Mouse (Mus musculus) forebrain, embryonic 16.5 days (tissue): Measurements from ENCODE around the gene Hdac10. TPM values are rescaled to one million over a fixed set of nuclear protein-coding genes. Genes with fewer than 3 reads are reported as not detected.

Source experiments
- ATAC-seq: fragments of 200-750 bp; cut with Nextera tagmentation; 2 replicates; pipeline ENCODE4 v1.8.0; 2017; ENCODE audit warnings: mild to moderate bottlenecking, moderate library complexity
- H3K27ac ChIP-seq: fragments of 300-500 bp; sonication (generic); 2 replicates; pipeline ENCODE4 v1.5.1; 2014; ENCODE audit warnings: low read length, control low read depth
- H3K27me3 ChIP-seq: fragments of 300-500 bp; sonication (generic); replicated peaks from 2 replicates; pipeline ENCODE4 v1.6.1; 2014; ENCODE audit warnings: low read length; ENCODE audit not compliant: control insufficient read depth, insufficient read depth
- H3K36me3 ChIP-seq: fragments of 300-500 bp; sonication (generic); 2 replicates; pipeline ENCODE4 v1.6.1; 2014; ENCODE audit not compliant: control insufficient read depth, insufficient read depth
- H3K4me1 ChIP-seq: fragments of 300-500 bp; sonication (generic); replicated peaks from 2 replicates; pipeline ENCODE4 v1.6.1; 2014; ENCODE audit warnings: low read length; ENCODE audit not compliant: control insufficient read depth, insufficient read depth
- H3K4me2 ChIP-seq: fragments of 300-500 bp; sonication (generic); 2 replicates; pipeline ENCODE4 v1.6.1; 2014; ENCODE audit warnings: mild to moderate bottlenecking, low read length, control low read depth
- H3K4me3 ChIP-seq: fragments of 300-500 bp; sonication (generic); replicated peaks from 2 replicates; pipeline ENCODE4 v1.5.1; 2014; ENCODE audit warnings: mild to moderate bottlenecking, low read length, control low read depth
- H3K9ac ChIP-seq: fragments of 300-500 bp; sonication (generic); replicated peaks from 2 replicates; pipeline ENCODE4 v1.6.1; 2014; ENCODE audit warnings: low read depth, low read length, control low read depth
- H3K9me3 ChIP-seq: fragments of 300-500 bp; sonication (generic); 2 replicates; pipeline ENCODE4 v1.6.1; 2016; ENCODE audit warnings: low read length; ENCODE audit not compliant: control insufficient read depth
- WGBS: fragments of 180-500 bp; shearing (Covaris S2); extraction: QIAGEN DNeasy Blood & Tissue Kit; methylation state at CpG from one replicate; pipeline ENCODE4 v1.1.7; 2014; 5-methylcytosine and 5-hydroxymethylcytosine counted together
- polyA plus RNA-seq: library from polyadenylated mRNA; unstranded; fragments of >200 nt; fragmentation: Nextera tagmentation; extraction: Ambion mirVana; gene quantifications from 2 replicates; pipeline ENCODE4 v1.2.1, GENCODE M21; 2015

Hdac10 gene
- polyA plus RNA-seq, 1 experiment from 2014 or later, result 46.0 TPM

- H3K4me2 ChIP-seq, result no peak overlapping the region
- no peak overlapping the region for H3K9ac ChIP-seq
- peaks cover 27% of the 10 kb centered on the region for H3K36me3 ChIP-seq
- H3K9me3 ChIP-seq, result no peaks in the 10 kb centered on the region
- no peak overlapping the region for H3K4me3 ChIP-seq
- H3K4me1 ChIP-seq, result no peaks in the 10 kb centered on the region
- 94% methylated on average over 1 of the region's 1 CpGs for WGBS
- no peak overlapping the region for H3K27ac ChIP-seq
- no peak for ATAC-seq
- H3K27me3 ChIP-seq, result no peaks in the 10 kb centered on the region
Observed at GRCm38 (mm10) chr15:89106976-89107375, 21.5 kb downstream of the Hdac10 start.

DNA sequence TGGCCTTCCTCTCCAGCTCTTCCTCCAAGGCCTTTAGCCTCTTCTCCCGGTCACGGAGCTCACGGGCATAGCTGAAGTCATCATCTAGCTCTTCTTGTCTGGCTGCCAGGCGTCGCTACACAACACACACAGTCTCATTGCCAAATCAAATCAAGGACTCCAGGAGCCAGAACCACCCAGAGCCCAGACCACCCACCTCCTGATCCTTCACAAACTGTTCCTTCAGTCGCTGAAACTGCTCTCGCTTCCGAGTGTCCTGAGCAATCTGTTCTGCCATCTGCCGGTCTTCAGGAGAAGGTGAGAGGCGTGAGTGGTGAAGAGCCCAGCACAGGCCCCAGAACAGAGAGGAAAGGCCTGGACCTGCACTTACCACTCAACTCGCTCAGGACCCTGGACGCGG, 22.4 kb downstream of the Hdac10 start:
- Histone ChIP-seq H3K4me3 (no peak overlapping the region), H3K4me2 (no peak overlapping the region), H3K9me3 (no peaks in the 10 kb centered on the region), H3K9ac (no peak overlapping the region), H3K27ac (no peak overlapping the region), H3K4me1 (no peaks in the 10 kb centered on the region), H3K27me3 (no peaks in the 10 kb centered on the region), H3K36me3 (peaks cover 23% of the 10 kb centered on the region)
- WGBS, result 78% methylated on average over 13 of the region's 13 CpGs
- no peak for ATAC-seq

GRCm38 (mm10) chr15:89104425-89104824, 24.1 kb downstream of the Hdac10 start:
- 94% methylated on average over 8 of the region's 8 CpGs for WGBS
- H3K9ac ChIP-seq, result no peak overlapping the region
- ATAC-seq, result no peak
- no peaks in the 10 kb centered on the region for H3K27me3 ChIP-seq
- H3K4me1 ChIP-seq, result no peaks in the 10 kb centered on the region
- no peaks in the 10 kb centered on the region for H3K9me3 ChIP-seq
- H3K36me3 ChIP-seq, result peaks cover 29% of the 10 kb centered on the region
- H3K27ac ChIP-seq, result no peak overlapping the region
- H3K4me3 ChIP-seq, result no peak overlapping the region
- H3K4me2 ChIP-seq, result no peak overlapping the region

DNA sequence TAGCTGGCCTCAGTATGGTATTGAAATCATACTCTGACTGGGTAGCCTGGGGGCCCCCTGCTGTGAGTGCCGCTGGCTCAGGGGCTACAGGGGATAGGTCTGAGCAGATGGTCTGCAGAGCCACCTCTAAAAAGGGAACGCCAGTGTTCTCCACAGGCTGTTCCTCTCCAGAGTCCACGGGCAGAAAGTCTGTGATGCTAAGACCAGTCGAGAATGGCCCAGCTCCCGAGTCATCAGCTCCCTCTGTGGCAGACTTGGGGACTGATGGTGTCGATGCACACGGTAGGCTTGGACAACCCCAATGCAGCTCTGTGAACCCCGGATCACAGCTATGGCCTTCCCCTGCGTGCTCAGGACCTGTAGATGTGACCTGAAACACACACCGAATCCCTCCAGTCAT, 24.6 kb downstream of the Hdac10 start:
- no peak for ATAC-seq
- Histone ChIP-seq H3K36me3 (peaks cover 27% of the 10 kb centered on the region), H3K4me3 (no peak overlapping the region), H3K27ac (no peak overlapping the region), H3K9me3 (no peaks in the 10 kb centered on the region), H3K4me2 (no peak overlapping the region), H3K9ac (no peak overlapping the region), H3K27me3 (no peaks in the 10 kb centered on the region), H3K4me1 (no peaks in the 10 kb centered on the region)
- 91% methylated on average over 10 of the region's 10 CpGs for WGBS

DNA sequence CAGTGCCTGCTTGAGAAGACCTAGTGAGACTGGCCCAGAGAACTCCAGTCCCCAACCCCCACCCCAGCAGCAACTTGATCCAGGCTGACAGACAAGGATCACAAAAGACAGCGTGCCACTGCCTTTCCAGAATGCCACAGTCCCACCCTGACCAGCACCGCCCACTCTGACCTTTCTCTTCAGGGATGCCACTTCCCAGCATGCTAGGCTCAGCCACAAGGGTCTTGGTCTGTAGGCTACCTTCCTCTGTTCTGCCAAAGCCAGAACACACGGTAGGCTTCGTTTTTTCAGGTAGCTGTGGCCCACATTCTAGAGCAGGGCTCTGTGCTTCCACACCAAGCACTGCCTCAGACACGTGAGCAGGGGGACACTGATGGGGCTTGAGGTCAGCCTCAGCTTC, 25.9 kb downstream of the Hdac10 start:
- no peak overlapping the region for H3K27ac ChIP-seq
- no peak overlapping the region for H3K4me3 ChIP-seq
- H3K36me3 ChIP-seq, result peaks cover 24% of the 10 kb centered on the region
- no peak for ATAC-seq
- H3K27me3 ChIP-seq, result no peaks in the 10 kb centered on the region
- 65% methylated on average over 5 of the region's 5 CpGs for WGBS
- H3K9me3 ChIP-seq, result no peaks in the 10 kb centered on the region
- no peaks in the 10 kb centered on the region for H3K4me1 ChIP-seq
- H3K4me2 ChIP-seq, result no peak overlapping the region
- H3K9ac ChIP-seq, result no peak overlapping the region

- H3K4me2 ChIP-seq, result no peak overlapping the region
- no peak overlapping the region for H3K9ac ChIP-seq
- WGBS, result 92% methylated on average over 12 of the region's 12 CpGs
- H3K27me3 ChIP-seq, result no peaks in the 10 kb centered on the region
- no peak for ATAC-seq
- peaks cover 29% of the 10 kb centered on the region for H3K36me3 ChIP-seq
- no peak overlapping the region for H3K4me3 ChIP-seq
- no peaks in the 10 kb centered on the region for H3K9me3 ChIP-seq
- no peaks in the 10 kb centered on the region for H3K4me1 ChIP-seq
- H3K27ac ChIP-seq, result no peak overlapping the region
Observed at GRCm38 (mm10) chr15:89100823-89101222, 27.7 kb downstream of the Hdac10 start.

GRCm38 (mm10) chr15:89098616-89099015, 29.9 kb downstream of the Hdac10 start:
- Histone ChIP-seq H3K36me3 (peaks cover 44% of the 10 kb centered on the region), H3K27ac (no peak overlapping the region), H3K27me3 (no peaks in the 10 kb centered on the region), H3K4me1 (no peaks in the 10 kb centered on the region), H3K4me2 (no peak overlapping the region), H3K9me3 (no peaks in the 10 kb centered on the region), H3K4me3 (no peak overlapping the region), H3K9ac (no peak overlapping the region)
- WGBS, result 92% methylated on average over 7 of the region's 7 CpGs
- ATAC-seq, result no peak

DNA sequence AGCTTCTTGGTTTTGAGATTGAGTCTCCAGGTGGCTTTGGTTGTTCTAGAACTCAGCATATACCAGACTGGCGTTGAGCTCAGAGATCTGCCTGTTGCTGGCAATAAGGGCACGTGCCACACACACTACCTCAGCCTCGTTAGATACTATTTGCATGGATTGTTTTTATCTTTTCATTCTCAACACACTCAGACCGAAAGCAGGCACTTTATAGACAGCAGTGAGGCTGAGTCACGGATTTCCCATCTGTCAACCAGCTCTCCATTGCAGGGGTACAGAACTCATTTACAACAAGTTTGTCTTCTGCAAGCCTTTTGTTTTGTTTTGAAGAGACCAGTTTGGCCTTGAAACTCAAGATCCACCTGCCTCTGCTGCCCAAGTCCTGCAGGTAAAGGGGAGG, 31.1 kb downstream of the Hdac10 start:
- Histone ChIP-seq H3K4me1 (no peaks in the 10 kb centered on the region), H3K27me3 (no peaks in the 10 kb centered on the region), H3K36me3 (peaks cover 50% of the 10 kb centered on the region), H3K4me3 (no peak overlapping the region), H3K27ac (no peak overlapping the region), H3K9me3 (no peaks in the 10 kb centered on the region), H3K4me2 (no peak overlapping the region), H3K9ac (no peak overlapping the region)
- 80% methylated on average over 5 of the region's 5 CpGs for WGBS
- no peak for ATAC-seq

- no peak overlapping the region for H3K9ac ChIP-seq
- no peak overlapping the region for H3K4me2 ChIP-seq
- H3K36me3 ChIP-seq, result peaks cover 31% of the 10 kb centered on the region
- WGBS, result 74% methylated on average over 5 of the region's 5 CpGs
- peaks cover 18% of the 10 kb centered on the region for H3K4me1 ChIP-seq
- no peak for ATAC-seq
- H3K9me3 ChIP-seq, result no peaks in the 10 kb centered on the region
- no peak overlapping the region for H3K27ac ChIP-seq
- H3K4me3 ChIP-seq, result no peak overlapping the region
- no peaks in the 10 kb centered on the region for H3K27me3 ChIP-seq
Observed at GRCm38 (mm10) chr15:89092181-89092580, 36.3 kb downstream of the Hdac10 start.

GRCm38 (mm10) chr15:89090662-89091061, 37.8 kb downstream of the Hdac10 start:
- 88% methylated on average over 4 of the region's 4 CpGs for WGBS
- H3K27me3 ChIP-seq, result no peaks in the 10 kb centered on the region
- no peak overlapping the region for H3K4me3 ChIP-seq
- H3K9ac ChIP-seq, result no peak overlapping the region
- no peak overlapping the region for H3K27ac ChIP-seq
- H3K4me1 ChIP-seq, result peaks cover 18% of the 10 kb centered on the region
- no peak for ATAC-seq
- no peaks in the 10 kb centered on the region for H3K9me3 ChIP-seq
- peaks cover 37% of the 10 kb centered on the region for H3K36me3 ChIP-seq
- no peak overlapping the region for H3K4me2 ChIP-seq
